Mouse (Mus musculus) megakaryocyte-erythroid progenitor cell, adult 5-6 weeks (primary cell): ENCODE measurements around the gene Commd4. TPM values are rescaled to one million over a fixed set of nuclear protein-coding genes. Genes with fewer than 3 reads are reported as not detected.
"Not testable (repeated sequence)": the region's sequence is repeated elsewhere in the genome, so short reads cannot be mapped to it uniquely, and the experiment has no call there.

ENCODE experiments used
- ATAC-seq: replicated peaks from 2 replicates; pipeline ENCODE4 v1.8.0; 2016; ENCODE audit warnings: mild to moderate bottlenecking, inconsistent platforms; ENCODE audit not compliant: severe bottlenecking, poor library complexity, low FRiP score, low TSS enrichment
- total RNA-seq, 2 experiments: library from RNA; stranded (forward) in 1 of 2; stranded (reverse) in 1 of 2; fragments of 200-1000, 215-1000 nt in 1 of 2; fragments of >200 nt in 1 of 2; fragmentation: Nextera tagmentation in 1 of 2; gene quantifications; 2 replicates each; pipeline ENCODE4 v1.2.3; 2014 to 2017

The Commd4 gene
- 103 and 234 TPM in 2 replicates for total RNA-seq (2014; fragmentation: Nextera tagmentation)
- total RNA-seq (2017) = 159 and 165 TPM in 2 replicates

DNA sequence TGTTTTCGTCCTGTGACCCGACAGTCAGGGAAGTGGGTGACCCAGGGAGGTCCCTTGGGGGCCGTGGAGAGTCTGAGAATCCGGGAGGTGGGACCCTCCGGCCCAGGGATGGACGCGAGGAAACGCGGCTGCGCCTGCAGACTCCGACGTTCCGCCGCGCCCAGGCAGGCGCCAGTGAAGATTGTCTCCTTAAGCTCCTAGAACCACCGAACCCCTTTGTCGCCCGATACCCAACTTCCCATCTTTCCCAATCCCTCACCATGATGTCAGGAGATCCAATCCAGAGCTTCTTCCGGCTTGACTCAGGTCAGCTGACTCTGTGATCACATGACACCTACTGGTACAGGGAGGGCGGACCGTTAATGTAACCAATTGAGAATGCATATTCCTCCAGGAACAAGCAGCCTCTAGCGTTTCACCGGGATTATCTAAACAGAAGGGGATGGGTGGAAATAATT lies at the start of gene Commd4:
Commd4 (minus strand) TSS at position 319 of the 458 bp plus-strand sequence.
- ATAC-seq = peak; percentile 76

DNA sequence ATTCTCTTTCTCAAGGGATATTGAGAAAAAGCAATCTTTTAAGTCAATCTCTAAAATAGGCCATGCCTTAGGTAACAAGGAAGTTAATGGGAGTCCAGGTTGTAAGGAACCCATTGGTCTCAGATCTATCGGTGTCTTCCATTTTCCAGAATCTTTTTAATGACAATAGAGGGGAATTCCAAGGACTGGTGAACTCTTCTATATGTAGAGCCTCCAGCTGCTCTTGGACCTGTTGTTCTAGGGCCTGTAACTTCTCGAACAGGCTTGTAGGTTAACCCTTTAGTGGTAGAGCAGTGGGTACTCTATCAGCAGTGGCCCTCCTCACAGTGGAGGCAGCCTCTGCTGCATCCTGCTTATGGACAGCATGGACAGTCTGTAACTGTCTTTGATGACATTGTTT lies 48.8 kb upstream of the Commd4 start:
- ATAC-seq = no peak

DNA sequence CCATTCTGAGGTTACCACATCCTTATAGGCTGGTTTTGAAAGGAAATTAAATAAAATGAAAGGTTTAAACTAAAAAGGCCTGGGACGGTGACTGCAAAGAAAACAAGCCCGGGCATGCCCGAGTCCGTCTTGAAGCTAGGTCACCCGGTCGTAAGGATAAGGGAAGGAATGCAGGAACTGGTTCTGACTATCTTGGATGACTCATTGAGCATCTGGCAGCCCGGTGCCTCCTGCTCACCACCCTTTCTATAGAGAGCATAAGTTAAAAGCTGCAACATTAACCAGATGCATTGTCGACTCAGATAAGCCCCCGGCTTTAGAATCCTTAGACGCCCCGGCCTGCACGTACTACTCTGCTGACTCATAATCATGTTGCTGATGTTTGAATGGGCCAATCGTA lies 45.4 kb upstream of the Commd4 start:
- not testable (repeated sequence) for ATAC-seq

DNA sequence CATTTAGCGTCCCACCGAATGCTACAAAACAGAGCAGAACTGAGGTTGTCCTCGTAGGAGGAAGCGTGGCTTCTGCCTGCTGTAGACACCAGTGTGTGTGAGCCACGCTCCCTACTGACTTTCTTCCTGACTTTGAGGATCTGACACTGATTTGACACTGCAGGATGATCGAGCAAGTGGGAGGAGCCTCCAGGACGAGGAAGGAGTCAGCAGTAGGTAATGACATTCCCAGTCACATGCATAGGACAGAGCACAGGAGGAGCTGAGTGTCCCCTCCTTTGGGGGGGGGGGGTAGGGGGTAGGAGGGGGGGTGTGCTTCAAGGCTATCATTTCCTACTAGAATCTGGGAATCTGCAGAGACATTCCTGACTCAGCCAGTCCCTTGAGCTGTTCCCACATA lies 44.9 kb upstream of the Commd4 start:
- ATAC-seq = no peak

DNA sequence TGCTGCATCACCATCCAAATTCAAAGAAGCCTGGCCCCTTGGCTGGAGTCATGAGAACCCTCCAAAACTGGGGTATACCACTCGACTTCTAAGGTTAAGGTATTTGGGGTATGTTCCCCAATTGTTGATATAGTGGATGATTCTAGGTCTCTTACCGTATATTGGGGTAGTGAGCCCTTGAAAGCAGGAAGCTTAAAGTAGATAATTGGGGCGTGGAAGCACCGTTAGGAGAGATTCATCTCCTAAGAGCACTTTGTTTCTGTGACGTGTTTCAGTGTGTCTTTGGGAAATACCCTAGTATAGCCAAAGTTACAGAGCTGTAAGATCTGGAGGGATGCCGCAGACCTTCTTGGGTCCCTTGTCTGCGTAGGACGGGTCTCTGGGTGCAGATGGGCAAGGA lies 39.3 kb upstream of the Commd4 start:
- ATAC-seq = no peak

DNA sequence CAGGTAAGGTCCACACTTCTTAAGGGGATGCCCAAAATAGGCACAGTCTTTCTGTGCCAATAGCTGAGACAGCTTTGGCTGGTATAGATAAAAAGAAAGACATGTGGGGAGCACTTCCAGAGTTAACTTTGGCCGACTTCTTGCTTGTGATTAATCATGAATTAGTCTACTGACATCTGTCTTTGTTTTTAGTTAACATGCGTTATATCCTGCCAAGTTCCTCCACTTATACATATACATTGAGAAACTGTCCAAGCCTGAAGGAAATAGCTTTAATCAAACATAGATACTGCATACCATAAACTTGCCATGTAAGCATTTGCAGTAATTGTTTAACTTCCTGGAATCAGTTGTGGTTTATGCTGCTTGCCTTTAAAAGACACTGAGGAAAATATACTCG lies 38.6 kb upstream of the Commd4 start:
- no peak for ATAC-seq

DNA sequence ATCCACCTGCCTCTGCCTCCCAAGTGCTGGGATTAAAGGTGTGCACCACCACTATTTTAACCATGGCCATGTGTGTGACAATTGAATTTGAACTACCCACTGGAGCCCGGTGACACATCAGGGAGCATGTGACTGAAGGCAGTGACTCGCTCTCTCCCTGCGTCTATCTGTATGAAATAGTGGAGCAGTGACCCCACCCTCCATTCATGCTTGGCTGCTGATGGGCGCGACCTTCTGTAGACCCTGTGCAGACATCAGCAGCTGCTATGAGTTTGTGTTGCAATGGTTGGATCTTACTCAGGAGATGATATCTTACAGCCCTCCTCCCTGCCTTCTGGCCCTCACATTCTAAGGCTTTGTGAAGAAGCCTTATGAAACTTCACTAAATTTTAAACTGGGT lies 10.3 kb upstream of the Commd4 start:
- ATAC-seq = no peak

DNA sequence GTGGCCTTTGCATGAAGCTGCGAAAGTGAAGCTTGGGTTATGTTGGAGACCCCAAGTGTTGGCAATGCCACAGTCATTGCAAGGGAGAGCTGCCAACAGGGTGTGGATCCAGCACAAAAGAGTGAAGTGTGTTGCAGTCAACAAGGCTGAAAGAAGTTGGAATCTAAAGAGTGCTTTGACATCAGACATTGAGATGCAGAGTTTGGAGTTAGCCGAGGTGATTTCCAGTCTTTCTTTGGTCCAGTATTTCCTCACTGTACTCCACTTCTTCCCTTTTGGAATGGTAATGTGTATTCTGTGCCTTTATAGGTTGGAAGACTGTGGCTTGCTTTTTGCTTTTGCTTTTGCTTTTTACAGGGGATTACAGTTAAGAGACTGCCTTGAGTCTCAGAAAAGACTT lies 8.0 kb upstream of the Commd4 start:
- ATAC-seq = no peak

DNA sequence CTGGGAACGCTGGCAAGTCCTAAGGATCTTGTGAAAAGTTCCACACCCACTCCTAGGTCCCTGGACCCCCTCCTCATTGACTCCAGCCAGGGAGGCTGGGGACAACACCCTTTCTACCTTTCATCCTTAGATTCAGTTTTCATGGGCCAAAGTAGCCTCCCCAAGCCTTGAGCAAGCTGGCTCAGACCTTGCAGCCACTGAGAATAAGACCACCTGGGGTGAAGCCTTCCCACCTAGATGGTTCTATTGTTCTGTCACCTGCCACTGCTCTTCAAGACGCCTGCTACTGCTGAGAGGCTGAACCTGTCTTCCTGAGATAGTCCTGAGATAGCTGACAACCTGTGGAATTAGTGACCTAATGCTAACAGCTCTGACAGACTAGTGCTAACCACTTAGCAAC lies 5.0 kb upstream of the Commd4 start:
- ATAC-seq = no peak

DNA sequence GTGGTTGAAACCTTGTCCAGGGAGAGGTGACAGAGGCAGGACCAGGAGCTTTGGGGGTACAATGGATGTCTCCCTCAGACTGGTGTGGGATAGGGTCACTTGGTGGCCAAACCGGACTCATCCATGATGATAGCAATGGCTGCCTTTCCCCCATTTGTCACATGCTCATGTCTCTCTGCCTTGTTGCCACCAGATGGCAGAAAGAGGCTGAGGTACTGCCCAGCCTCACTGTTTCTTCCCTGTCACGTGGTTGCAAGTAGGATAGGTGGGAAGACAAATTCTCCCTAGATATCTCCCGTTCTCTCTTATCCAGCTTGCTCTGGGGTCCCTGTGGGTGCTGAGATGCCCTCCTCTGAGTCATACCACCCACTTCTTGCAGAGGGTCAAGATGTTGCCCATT lies 4.4 kb upstream of the Commd4 start:
- peak; percentile 61 for ATAC-seq

DNA sequence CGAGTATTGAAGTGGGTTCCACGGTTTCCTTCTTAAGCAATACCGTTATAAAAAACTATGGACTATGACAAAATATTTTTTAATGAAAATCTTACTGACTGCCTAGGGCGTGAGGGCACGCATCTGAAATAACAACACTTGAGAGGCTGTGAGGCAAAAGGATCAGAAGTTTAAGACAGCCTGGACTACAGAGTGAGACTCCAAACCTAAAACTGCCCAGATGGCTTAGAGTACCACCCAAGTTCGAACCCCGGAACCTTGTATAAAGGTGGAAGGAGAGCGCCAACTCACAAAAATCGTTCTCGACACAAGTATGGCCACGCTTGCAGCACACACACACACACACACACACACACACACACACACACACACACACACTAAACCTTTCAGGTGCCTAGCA lies 375 bp upstream of the Commd4 start:
- no peak for ATAC-seq

DNA sequence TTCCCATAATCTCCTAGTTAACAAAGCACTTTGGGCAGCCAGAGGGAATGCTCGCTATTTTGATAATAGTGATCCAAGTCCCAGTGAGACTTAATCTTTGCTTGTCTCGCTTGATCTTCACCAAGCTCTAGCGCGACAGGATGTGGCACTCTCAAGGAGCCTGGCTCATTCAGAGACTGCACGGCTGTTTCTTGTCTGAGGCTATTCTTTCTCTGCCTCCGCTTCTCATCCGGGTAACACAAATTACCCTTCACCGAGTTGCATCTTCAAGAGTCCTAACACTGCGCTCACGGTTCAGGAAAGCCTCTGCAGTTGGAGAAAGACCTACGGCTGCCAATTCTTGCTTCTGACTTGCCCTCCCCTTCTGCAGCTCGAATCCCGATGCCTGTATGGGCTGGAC lies 632 bp downstream of the Commd4 start:
- no peak for ATAC-seq

DNA sequence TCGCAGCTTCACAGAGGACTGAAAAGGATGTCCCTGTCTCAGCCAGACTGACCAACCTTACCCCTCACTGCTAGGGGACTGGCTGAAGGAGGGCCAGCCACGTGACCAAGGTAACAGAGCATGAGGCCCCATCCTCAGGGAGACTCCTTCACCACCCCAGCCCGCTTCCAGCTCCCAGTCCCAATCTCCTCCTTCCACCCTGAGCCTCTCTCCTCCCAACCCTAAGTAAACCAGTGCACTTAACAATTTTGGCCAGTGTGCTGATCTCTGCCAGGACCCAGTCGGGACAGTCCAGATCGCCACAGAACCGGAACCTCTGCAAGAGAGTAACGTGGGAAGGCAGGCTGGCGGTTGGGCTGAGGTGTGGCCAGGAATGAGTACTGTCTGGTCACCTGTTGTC lies 1.3 kb downstream of the Commd4 start:
- no peak for ATAC-seq

DNA sequence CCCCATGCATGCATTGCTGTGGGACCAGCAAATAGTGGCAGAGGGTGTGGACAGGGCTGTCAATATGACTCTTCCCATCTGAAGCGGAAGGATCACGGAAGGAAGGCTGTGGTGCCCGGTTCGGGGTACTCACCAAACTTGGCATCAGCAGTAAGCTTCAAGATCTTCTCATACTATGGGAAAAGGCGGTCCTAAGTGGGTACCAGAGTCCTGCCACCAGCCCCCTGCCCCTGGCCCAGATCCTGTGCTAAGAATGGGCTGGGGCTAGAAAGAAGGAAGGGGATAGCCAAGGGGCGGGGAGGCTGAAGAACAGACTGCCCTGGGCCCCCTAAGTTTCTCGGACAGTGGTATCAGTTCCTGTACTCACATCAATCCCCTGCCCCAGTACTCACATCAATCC lies 1.7 kb downstream of the Commd4 start:
- ATAC-seq = no peak

DNA sequence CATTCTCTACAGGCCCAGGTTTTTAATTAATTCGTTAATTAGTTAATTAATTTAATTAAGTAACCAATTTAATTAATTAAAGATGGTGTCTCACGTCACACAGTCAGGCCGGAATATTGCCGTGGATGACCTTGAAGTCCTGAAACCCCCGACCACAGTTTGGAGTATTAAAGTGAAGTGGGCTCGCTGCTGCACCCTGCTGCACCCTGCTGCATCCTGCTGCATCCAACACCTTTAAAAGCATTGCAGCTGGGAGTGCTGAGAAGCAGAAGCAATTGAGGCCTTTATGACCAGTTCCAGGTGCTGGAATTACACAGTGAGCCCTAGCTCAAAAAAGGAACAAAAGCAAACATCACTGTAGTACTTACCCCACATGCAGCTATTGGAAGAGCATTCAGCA lies 5.8 kb downstream of the Commd4 start:
- ATAC-seq = no peak

DNA sequence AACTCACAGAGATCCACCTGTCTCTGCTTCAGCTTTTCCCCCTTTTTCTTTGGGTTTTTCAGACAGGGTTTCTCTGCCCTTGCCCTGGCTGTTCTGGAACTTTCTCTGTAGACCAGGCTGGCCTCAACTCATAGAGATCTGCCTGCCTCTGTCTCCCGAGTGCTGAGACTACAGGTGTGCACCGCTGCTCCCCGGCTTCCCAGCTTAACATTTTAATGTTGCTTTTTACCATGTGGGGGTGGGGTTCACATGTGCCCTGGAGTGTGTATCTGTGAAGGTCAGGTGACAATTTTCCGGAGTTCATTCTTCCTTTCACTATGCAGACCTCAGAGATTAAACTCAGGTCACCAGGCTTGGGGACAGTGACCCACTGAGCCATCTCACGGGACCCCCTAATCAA lies 7.9 kb downstream of the Commd4 start:
- no peak for ATAC-seq

DNA sequence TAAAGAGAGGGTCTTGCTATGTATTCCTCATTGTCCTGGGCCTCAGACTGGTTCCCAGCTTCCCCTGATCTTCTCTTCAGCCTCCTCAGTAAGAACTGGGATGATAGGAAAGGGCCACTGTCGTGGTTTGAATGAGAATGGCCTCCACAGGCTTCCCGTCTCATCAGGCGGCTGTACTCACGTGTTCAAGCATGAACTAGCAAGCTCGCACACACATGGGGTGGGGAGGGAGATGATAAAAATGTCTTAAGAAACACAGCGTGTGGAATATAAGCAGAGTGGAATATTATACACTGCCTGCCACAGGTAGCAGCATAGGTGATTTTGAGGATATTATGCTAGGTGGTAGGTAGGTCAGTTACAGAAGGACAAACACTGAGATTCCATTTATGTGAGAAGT lies 9.1 kb downstream of the Commd4 start:
- no peak for ATAC-seq

DNA sequence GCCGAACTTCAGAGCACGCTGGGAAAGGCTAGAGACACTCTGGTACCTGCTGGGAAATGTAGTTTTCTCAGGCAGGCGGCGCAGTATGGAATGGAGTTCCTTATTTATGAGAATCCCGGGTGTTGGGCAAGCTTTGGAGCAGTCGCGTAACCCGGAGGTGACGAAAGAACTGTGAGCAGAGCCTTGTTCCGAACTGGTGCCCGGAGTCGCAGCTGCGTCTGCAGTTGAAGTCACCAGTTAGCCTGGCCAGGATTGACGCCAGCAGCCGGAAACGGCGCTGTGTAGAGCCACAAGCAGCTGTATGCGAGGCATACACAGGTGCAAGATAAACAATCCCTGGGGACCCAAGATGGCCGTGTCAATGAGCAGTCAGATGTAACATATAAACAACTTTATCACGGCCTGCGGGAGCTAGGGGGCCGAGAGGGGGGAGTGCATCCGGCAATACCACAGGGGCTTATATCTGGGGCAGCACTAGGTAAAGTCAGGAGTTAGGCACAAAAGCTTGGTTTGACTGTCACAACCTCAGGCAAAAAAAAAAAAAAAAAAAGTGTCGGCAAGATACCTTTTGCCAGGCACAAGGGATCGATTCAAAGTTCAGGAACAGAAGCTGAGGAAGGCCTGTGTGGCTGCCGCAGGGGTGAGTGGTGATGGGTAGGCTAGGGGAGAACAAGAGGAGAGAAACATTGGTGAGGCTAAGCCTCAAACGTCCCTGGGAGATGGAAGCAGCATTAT lies 9.8 kb downstream of the Commd4 start, which contains the start of gene Neil1:
Neil1 (minus strand) TSS at position 162 of the 735 bp plus-strand sequence.
- peak; percentile 91 for ATAC-seq

DNA sequence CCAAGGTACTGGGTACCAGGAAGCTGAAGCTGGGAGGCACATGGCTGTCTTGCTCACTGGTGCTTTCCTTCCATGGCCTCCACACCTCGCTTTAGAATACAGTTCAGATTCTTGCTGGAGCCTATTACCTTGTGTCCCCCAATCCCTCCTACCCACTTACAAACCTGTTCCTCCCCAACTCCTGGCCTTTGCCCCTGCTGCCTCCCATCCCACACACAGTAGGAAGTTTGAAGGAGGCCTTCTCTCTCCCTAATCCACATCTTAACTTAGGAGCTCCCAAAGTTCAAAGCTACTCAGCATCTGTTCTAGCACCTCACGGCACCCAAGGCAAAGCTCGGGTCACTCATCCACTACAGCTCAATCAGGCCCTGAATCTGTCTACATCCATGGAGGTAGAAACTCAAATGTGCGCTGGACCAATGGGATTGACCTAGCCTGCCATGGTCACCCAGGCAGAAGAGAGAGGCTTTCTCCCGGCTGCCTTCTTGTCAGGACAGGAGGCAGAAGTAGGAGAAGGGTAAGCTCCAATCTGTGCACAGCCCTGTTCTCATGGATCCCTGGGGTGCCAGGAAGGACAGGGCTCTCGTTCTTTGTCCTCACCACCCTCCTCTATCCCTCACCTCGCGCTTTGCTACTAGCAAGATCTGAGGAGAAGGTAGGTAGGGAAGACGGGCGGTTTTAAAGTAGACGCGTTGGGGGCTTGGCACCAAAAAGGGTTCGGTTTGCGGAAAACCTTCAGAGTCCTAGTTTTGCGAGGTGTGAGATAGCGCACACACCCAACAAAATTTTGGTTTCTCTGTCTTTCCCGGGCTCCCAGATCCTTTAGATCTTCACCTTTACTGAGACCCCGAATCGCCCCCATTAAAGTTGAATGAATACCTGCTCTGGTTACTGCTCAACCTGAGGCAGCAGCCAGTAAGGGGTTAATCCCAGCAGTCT lies 10.7 kb downstream of the Commd4 start:
- ATAC-seq = 0 out of 2 replicates have a peak, but pooled peaks have one; percentile 14

DNA sequence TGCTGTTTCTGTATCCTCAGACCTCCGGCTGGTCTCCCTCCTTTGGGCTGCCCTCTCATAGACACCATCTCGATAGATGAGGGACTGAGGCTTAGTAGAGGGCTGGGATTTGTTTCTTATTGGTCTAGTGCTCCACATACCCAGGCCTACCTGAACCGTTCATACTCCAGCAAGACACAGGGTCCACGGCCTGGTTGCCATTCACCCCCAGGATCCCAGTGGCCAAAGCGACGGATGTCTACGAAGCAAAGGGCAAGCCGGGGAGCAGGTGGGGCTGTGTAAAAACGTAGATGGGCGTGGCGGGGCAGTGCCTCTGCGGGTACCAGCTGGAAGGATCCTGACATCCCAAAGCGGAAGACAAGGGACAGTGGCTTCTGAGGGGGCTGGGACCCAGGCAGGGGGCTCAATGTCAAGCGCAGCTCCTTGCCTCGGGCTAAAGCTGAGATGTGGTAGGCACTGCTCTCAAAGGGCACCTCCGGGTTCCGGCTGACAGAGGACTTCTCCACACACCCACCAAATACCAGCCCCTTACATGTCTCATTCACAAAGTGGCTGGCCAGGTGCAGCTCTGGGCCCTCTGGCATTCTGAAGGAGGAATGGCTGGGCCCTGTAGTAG lies 11.6 kb downstream of the Commd4 start:
- ATAC-seq = no peak
